Mouse (Mus musculus): ENCODE measurements around the gene Nek9. TPM values are rescaled to one million over a fixed set of nuclear protein-coding genes. Genes with fewer than 3 reads are reported as not detected.

The Nek9 gene
- total RNA-seq (2015) (40.9 TPM in 2 replicates), total RNA-seq (2017) (25.1 and 27.9 TPM in 2 replicates)

- peak; percentile 91 for ATAC-seq (ENCODE audit: poor library complexity, severe bottlenecking)
Observed at GRCm38 (mm10) chr12:85339243-85339729, at the start of gene Nek9. TSS of gene Nek9 (minus strand) at chr12:85339362.

GRCm38 (mm10) chr12:85385995-85386375 lies 46.8 kb upstream of the Nek9 start:
- ATAC-seq (ENCODE audit: poor library complexity, severe bottlenecking): peak; percentile 4; the same call in 1 of the 2 replicates

DNA sequence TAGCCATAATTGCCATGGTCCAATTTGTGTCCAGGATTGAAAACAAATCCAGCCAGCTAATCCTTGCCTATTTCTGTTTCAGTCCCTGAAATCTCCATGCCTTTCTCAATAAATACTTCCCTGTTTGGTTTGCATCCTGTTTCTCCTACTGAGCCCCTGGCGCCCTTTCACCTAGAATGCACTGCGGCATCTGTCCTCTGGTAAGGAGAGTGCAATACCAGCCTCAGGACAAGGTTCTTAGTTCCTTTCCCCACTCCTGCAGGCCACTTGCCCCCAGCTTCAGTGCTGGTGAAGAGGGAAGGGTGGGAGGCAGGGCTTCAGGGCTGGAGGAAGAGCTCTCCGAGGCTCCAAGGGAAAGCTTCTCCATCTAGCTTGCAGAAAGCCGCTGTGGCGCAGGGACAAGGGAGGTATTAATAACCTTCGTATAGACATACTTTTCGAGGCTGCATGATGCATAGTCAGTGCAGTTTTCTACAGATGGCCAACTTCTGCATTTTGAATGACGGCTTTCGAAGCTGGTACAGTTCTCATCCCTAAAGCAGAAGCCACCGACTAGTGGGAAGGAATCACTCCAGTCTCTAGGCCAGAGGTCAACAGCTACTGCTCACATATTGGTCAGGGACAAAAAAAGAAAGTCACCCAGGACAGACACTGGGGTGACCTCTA lies 46.3 kb upstream of the Nek9 start:
- ATAC-seq (ENCODE audit: poor library complexity, severe bottlenecking): peak; percentile 77

DNA sequence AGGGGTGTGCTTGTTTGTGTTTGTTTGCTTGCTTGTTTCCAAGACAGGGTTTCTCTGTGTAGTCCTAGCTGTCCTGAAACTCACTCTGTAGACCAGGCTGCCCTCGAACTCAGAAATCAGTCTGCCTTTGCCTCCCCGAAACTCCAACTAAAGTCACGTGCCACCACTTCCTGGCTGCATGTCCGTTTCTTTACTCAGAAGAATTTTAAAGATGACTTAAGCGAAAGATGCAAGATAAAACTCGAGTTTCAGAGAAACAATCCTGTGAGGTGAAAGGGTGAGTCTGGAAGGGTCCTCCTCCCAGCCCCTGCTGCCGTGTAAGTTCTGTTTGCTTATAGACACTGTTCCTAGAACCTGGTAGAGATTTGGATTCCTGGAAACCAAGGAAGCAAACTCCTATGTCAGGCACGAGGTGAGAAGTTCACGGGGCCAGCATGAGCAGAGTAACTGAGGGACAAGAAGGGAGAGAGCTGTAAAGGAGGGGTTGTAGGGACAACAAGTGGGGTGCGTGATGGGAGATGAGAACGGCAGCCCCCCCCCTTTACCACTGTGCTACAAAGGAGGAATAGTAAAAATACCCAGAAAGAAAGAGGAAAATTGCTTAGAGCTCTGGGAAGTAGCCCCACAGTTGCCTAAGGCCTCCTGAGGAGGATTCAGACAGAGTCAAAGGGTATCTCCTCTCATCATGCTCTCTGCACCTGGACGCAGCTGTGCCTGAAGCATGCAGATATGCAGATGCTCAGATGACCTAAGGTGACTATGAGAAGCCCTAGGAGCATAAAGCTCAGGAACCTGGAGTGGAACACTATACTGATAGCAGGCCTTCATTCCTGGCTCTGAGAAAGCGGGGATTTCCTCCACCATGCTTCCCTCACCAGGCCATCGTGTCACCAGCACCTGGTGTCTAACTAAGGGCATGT lies 43.9 kb upstream of the Nek9 start:
- no peak for ATAC-seq (ENCODE audit: poor library complexity, severe bottlenecking)

- ATAC-seq (ENCODE audit: poor library complexity, severe bottlenecking): peak; percentile 42
Observed at GRCm38 (mm10) chr12:85381570-85381969, 42.4 kb upstream of the Nek9 start.

DNA sequence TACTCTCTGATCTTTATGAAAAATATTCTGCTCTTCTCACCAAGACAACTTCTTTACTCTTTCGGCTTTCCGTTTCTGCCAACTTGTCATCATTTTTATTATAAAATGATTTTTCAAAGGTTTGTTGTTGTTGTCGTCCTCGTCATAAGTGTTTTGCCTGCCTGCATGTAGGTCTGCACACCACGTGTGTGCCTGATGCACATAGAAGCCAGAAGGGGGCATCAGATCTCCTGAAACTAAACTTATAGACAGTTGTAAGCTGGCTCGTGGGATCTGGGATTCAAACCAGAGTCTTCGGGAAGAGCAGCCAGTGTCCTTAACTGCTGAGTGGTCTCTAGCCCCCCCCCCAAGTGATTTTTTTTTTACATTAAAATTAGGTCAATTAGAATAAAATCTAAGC lies 41.8 kb upstream of the Nek9 start:
- ATAC-seq (ENCODE audit: poor library complexity, severe bottlenecking): no peak

GRCm38 (mm10) chr12:85380308-85380707 lies 41.1 kb upstream of the Nek9 start:
- no peak for ATAC-seq (ENCODE audit: poor library complexity, severe bottlenecking)

DNA sequence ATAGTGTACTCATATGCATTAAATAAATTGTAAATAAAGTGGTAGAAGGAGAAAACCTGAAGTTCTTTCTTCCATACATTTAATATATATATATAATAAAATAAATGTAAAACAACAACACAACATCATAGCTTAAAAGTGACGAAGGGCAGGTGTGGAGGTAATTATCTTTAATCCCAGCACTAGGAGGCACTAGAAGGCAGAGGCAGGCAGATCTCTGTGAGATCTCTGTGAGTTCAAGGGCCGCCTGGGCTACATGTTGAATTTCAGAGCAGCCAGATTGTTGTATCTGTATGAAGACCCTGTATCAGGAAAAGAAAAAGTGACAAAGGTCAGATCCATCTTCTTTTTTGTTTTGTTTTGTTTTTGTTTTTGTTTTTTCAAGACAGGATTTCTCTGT lies 39.1 kb upstream of the Nek9 start:
- ATAC-seq (ENCODE audit: poor library complexity, severe bottlenecking): no peak

DNA sequence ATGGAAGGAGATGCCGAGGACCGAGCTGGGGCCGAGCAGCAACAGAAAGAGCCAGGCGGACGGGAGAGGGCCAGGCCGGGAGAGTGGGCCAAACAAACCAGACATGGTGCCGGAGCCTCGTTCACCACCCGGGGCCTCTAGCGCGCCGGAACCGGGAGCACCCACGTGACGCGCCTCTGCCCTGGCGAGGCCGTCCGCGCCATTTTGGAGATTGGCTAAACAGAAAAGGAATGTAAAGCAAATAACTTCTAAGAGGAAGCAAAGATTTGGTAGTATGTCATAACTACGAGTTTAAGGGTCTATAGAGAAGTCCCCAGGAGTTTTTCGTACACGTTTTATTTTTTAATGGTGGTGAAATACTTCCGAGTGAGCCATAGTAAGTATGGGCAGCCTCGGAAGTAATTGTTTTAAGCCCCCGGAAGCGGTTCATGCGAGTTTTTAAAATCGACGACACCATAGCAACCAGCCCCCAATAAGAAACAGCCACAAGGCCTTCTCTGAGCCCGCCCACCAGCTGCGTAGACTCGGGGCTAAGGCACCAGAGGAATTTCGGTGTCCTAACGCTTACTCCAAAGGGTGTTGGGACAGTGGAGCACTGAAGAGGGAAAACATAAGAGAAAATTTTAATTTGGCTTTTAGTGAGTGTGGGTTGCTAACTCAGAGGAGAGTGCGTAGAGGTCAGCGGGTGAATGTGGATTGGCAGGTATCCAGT lies 35.6 kb upstream of the Nek9 start, which contains the start of gene Tmed10:
TSS of gene Tmed10 (minus strand) at position 287 of the 712 bp plus-strand sequence.
- ATAC-seq (ENCODE audit: poor library complexity, severe bottlenecking): peak; percentile 73

DNA sequence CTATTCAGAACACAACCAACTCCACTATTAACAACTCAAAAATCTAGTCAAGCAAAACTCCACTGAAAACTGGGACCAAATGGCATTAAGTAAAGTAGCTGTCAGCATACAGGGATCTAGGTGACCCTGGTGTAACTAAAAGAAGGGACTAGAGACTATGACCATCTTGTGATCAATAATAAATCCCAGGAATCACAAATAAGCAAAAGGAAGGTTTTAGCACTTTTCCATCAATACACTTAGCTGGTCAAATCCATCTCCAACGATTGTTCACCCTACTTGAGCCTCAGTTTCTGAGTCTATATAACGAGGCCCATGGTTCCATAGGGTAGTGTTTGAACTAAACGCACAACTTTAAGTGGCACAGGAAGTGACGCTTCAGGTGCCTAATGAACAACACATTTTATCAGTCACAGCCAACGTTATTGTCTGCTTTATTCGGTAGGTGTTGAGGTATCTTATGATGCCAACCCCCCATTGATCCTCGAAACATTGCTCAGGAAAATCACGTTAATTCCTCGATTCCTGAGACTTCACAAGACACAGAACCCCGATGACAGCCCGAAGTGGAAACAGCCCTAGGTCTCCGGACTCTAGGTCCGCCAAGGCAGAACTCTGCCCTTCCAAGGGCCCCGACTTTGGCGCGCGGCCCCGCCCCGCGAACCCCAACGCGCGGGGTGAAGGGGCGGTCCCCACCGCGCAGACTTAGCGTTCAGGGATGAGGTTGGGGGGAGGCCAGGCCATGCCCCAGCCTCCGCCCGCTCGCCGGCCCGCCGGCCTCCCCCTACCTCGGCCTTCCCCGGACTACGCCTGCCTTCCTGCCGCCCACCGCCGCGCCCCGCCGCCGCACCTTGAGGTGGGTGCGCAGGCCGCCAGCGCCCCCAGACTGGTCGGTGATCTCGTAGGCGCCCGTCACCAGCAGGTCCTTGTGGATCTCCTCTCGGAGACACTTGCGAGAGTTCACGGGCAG lies 34.7 kb upstream of the Nek9 start:
- ATAC-seq (ENCODE audit: poor library complexity, severe bottlenecking): peak; percentile 76

- peak; percentile 64 for ATAC-seq (ENCODE audit: poor library complexity, severe bottlenecking)
Observed at GRCm38 (mm10) chr12:85372068-85372665, 33.0 kb upstream of the Nek9 start.

GRCm38 (mm10) chr12:85368441-85369063 lies 29.4 kb upstream of the Nek9 start:
- ATAC-seq (ENCODE audit: poor library complexity, severe bottlenecking): no peak

DNA sequence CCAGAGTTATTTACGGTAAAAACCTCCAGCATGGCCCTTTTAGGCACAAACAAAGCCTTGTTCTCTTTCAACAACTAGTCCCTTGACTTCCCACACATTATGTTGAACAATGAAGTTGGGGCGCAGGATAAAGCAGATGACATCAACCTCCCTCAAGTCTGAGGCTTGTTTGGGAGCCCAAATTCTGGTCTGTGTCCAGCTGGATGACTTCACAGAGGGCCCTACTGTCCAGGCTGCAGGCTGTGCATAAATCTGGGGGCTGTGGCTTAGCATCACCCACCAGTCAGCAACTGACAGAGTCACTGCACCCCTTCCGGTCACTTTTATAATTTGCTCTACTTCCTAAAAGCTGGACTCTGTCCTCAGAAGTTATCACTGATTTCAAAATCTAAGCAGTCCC lies 27.1 kb upstream of the Nek9 start:
- no peak for ATAC-seq (ENCODE audit: poor library complexity, severe bottlenecking)

GRCm38 (mm10) chr12:85362510-85362909 lies 23.3 kb upstream of the Nek9 start:
- peak; percentile 51; the same call in 1 of the 2 replicates for ATAC-seq (ENCODE audit: poor library complexity, severe bottlenecking)

DNA sequence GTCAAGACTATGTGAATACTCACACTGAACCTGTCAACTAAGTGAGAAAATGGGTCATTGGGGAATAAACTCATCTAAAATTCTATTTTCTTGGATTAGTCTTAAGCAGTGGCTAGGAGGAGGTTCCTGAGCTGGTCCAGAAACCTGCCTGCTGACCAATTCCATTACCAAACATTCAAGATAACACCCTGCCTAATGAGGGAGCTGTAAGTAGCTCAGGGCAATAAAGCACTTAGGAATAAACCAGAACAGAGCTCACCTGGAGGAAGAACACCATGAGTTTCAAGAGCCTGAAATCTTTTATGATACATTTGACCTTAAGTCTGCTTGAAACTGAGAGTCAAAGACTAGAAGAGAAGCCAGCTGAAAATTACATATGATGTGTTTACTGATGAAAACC lies 22.4 kb upstream of the Nek9 start:
- ATAC-seq (ENCODE audit: poor library complexity, severe bottlenecking): no peak

GRCm38 (mm10) chr12:85361165-85361564 lies 22.0 kb upstream of the Nek9 start:
- no peak for ATAC-seq (ENCODE audit: poor library complexity, severe bottlenecking)

GRCm38 (mm10) chr12:85354061-85354460 lies 14.9 kb upstream of the Nek9 start:
- no peak for ATAC-seq (ENCODE audit: poor library complexity, severe bottlenecking)

DNA sequence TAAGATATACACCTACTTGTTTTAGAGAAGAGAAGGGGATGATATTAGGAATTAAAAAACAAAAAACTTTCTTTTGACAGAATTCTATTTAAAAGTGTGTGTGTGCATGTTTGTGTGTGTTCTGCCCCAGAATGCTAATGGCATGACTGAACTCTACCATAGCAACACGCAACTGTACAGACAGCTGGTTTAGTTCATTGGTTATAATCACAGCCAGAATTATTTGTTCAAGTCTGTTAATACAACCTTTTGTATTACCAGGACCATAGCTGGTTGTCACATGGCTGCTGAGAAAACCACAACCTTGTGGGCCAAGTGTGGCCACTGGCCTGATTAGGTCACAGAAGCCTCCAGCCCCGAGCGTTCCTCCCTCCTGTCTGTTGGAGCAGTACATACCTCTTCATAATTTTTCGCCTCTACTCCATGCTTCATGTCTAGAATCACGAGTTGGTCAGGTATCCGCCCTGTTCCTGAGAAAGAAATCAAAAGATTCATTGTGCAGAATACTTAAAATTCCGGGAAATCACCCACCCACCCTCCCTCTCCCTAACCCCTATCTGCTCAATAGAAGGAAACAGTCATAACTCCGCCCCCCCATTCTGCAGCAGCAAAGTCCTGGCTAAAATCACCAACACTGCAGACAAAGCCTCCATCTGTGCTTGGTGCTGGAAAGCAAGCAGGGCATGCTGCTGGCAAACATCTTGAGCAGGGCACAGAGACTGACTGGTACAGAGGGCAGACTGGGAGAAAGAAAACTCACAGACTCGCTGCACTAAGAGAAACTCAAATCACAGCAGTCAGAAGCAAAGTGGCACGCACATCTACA lies 11.5 kb upstream of the Nek9 start:
- no peak for ATAC-seq (ENCODE audit: poor library complexity, severe bottlenecking)

Data from megakaryocyte, adult 5-6 weeks (primary cell).